ENCODE assay signal across 10 mouse cellular contexts in the genomic region with DNA sequence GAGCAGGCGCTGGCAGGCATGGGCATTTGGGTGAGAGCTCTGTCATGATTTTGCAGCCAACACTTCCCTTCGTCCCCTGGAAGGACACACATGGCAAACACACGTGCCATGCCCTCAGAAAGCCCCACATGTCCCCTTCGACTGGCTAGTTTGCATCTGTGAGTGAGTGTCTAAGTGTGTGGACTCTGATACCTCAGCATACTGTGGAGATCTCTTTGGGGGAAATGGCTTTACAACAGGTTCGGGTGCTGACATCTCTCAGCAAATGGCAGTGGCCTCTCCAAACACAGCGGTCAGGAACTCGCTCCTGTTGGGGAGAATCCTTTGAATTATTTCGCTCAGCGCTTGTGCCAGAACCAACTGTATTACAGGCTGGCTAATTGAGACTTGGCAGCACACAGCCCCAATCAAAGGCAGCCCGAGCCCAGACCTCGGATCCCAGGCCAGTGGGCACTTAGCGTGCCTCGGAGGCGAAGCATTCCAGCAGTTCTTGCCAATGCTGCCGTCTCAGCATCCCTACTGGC.
DNase-seq lines count a peak whose midpoint lies in the region; ATAC-seq and TF ChIP-seq lines count a peak whose summit lies in the region.
"Had no signal": no experiment of that assay in that cellular context is flagged by ENCODE, and none has a peak within 500 bp of the region (broad histone marks: within the 10 kb centered on the region; RNA-seq: fewer than 3 reads in every experiment).

No protein-coding gene starts in this region.

- no peaks in the 10 kb centered on the region for H3K36me3 ChIP-seq in hindbrain, embryonic 16.5 days (ENCODE audit: control insufficient read depth, insufficient read depth, low read length)
- no peaks in the 10 kb centered on the region for H3K36me3 ChIP-seq in hindbrain, embryonic 10.5 days
- H3K36me3 ChIP-seq in forebrain, postnatal 0 days (ENCODE audit: insufficient read depth): no peaks in the 10 kb centered on the region
- H3K36me3 ChIP-seq in heart, embryonic 10.5 days: no peaks in the 10 kb centered on the region
- H3K36me3 ChIP-seq: hindbrain, embryonic 15.5 days had no signal

- H3K27ac ChIP-seq in hindbrain, embryonic 16.5 days (ENCODE audit: low read depth, low read length): no peak overlapping the region
- no peak overlapping the region for H3K27ac ChIP-seq in hindbrain, embryonic 10.5 days
- H3K27ac ChIP-seq in forebrain, postnatal 0 days (ENCODE audit: low read depth, low read length): no peak overlapping the region
- H3K27ac ChIP-seq in heart, embryonic 10.5 days: no peak overlapping the region
- H3K27ac ChIP-seq: hindbrain, embryonic 15.5 days; liver, embryonic 14.5 days had no signal

- H3K4me2 ChIP-seq in hindbrain, embryonic 16.5 days (ENCODE audit: low read length): no peak overlapping the region
- H3K4me2 ChIP-seq in forebrain, postnatal 0 days (ENCODE audit: low read depth): no peak overlapping the region
- H3K4me2 ChIP-seq: hindbrain, embryonic 15.5 days had no signal

- 66% methylated on average over 15 of the region's 15 CpGs for WGBS in hindbrain, embryonic 16.5 days
- 89% methylated on average over 15 of the region's 15 CpGs for WGBS in hindbrain, embryonic 10.5 days
- 44% methylated on average over 15 of the region's 15 CpGs for WGBS in forebrain, postnatal 0 days
- 84% methylated on average over 15 of the region's 15 CpGs for WGBS in heart, embryonic 10.5 days

- no peak for DNase-seq in hindbrain, embryonic 10.5 days (ENCODE audit: low spot score)
- peak; percentile 77 for DNase-seq in forebrain, postnatal 0 days
- DNase-seq in heart, embryonic 10.5 days (ENCODE audit: low spot score): peak; percentile 45
- peak; percentile 14 to 42 for DNase-seq in layer of hippocampus, postnatal 36 days
- no peak for DNase-seq in adipocyte (ENCODE audit: low spot score)
- no peak for DNase-seq in adrenal gland, adult 2 months
- DNase-seq: embryo, embryonic 11 days had no signal

- H3K4me1 ChIP-seq in hindbrain, embryonic 16.5 days (ENCODE audit: control insufficient read depth, insufficient read depth, low read depth, low read length): no peaks in the 10 kb centered on the region
- peaks cover 5% of the 10 kb centered on the region; the same call in 1 of the 2 replicates for H3K4me1 ChIP-seq in hindbrain, embryonic 10.5 days (replicated peaks)
- no peaks in the 10 kb centered on the region for H3K4me1 ChIP-seq in forebrain, postnatal 0 days (ENCODE audit: insufficient read depth)
- H3K4me1 ChIP-seq in heart, embryonic 10.5 days: no peaks in the 10 kb centered on the region
- H3K4me1 ChIP-seq: hindbrain, embryonic 15.5 days had no signal

- H3K9me3 ChIP-seq in hindbrain, embryonic 16.5 days (ENCODE audit: control insufficient read depth, low read length): no peaks in the 10 kb centered on the region
- no peaks in the 10 kb centered on the region for H3K9me3 ChIP-seq in hindbrain, embryonic 10.5 days
- no peaks in the 10 kb centered on the region for H3K9me3 ChIP-seq in forebrain, postnatal 0 days (ENCODE audit: low read length)
- no peaks in the 10 kb centered on the region for H3K9me3 ChIP-seq in heart, embryonic 10.5 days
- H3K9me3 ChIP-seq: hindbrain, embryonic 15.5 days had no signal

- no peak overlapping the region for H3K4me3 ChIP-seq in hindbrain, embryonic 16.5 days (ENCODE audit: low read length)
- no peak overlapping the region for H3K4me3 ChIP-seq in hindbrain, embryonic 10.5 days
- H3K4me3 ChIP-seq in forebrain, postnatal 0 days (ENCODE audit: low read depth, low read length): no peak overlapping the region
- no peak overlapping the region for H3K4me3 ChIP-seq in heart, embryonic 10.5 days
- H3K4me3 ChIP-seq: hindbrain, embryonic 15.5 days had no signal

- no peaks in the 10 kb centered on the region for H3K27me3 ChIP-seq in hindbrain, embryonic 16.5 days (replicated peaks; ENCODE audit: control insufficient read depth, insufficient read depth, low read length)
- no peaks in the 10 kb centered on the region for H3K27me3 ChIP-seq in hindbrain, embryonic 10.5 days (ENCODE audit: insufficient read depth, poor library complexity, severe bottlenecking)
- no peaks in the 10 kb centered on the region for H3K27me3 ChIP-seq in forebrain, postnatal 0 days (ENCODE audit: insufficient read depth, low read length)
- H3K27me3 ChIP-seq in heart, embryonic 10.5 days (ENCODE audit: insufficient read depth, poor library complexity, severe bottlenecking): no peaks in the 10 kb centered on the region
- H3K27me3 ChIP-seq: hindbrain, embryonic 15.5 days had no signal

- no peak for TF ChIP-seq CTCF in forebrain, postnatal 0 days (IDR thresholded peaks at IDR 0.05; ENCODE audit: low read depth)

- H3K9ac ChIP-seq in hindbrain, embryonic 16.5 days (ENCODE audit: low read depth, low read length): no peak overlapping the region
- no peak overlapping the region for H3K9ac ChIP-seq in forebrain, postnatal 0 days
- H3K9ac ChIP-seq: hindbrain, embryonic 15.5 days; liver, embryonic 14.5 days had no signal

- ATAC-seq in hindbrain, embryonic 16.5 days: peak; percentile 64; the same call in 1 of the 2 replicates
- peak; percentile 81 for ATAC-seq in forebrain, postnatal 0 days

Comparison
In these comparisons a context has a peak if more than half of its experiments do, and no peak if none do; other contexts are left out.
1. DNase-seq: peak in forebrain, postnatal 0 days (single experiment), heart, embryonic 10.5 days (single experiment) and layer of hippocampus, postnatal 36 days (2 of 2); none in hindbrain, embryonic 10.5 days (single experiment), adipocyte (single experiment) and adrenal gland, adult 2 months (single experiment).